Mouse (Mus musculus) frontal cortex, adult 2 months (tissue): ENCODE measurements around the gene Cpne8. TPM values are rescaled to one million over a fixed set of nuclear protein-coding genes. Genes with fewer than 3 reads are reported as not detected.
"Not testable (repeated sequence)": the region's sequence is repeated elsewhere in the genome, so short reads cannot be mapped to it uniquely, and the experiment has no call there.

Experiments used
- DNase-seq, 2 experiments: peaks; one replicate each; pipeline ENCODE4 v3.0.0; 2022; ENCODE audit warnings: low spot score in 1 of 2; ENCODE audit errors: extremely low spot score in 1 of 2
- polyA plus RNA-seq: library from polyadenylated mRNA; depleted of rRNA; stranded (reverse); fragments of >200 nt; gene quantifications from 2 replicates; pipeline ENCODE4 v1.2.3, GENCODE M21; 2012

Cpne8 gene
- polyA plus RNA-seq, 1 experiment = 48.0 TPM

DNA sequence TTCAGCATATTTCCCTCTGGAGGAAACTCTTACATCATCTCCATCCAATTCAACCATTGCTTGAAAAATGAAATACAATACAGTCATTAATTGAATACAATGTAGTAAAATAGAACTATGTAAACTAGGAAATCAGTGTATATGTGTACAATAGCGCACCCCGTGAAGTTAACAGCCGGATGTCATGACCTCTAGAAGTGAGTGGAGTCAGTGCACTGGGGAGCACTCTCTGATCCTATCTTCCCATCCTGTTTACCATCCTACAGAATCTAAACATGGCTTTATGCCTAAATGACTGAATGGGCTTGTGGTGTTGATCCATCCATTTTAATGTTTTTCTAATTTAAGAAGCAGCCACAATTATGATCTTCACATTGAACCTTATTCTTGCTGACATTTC lies 182.2 kb downstream of the Cpne8 start:
- no peak for DNase-seq

- DNase-seq = no peak
Measured at GRCm38 (mm10) chr15:90491558-90491957, 187.7 kb downstream of the Cpne8 start.

GRCm38 (mm10) chr15:90490186-90490585 lies 189.0 kb downstream of the Cpne8 start:
- DNase-seq = no peak

- not testable (repeated sequence) for DNase-seq
Measured at GRCm38 (mm10) chr15:90470561-90470960, 208.7 kb downstream of the Cpne8 start.

DNA sequence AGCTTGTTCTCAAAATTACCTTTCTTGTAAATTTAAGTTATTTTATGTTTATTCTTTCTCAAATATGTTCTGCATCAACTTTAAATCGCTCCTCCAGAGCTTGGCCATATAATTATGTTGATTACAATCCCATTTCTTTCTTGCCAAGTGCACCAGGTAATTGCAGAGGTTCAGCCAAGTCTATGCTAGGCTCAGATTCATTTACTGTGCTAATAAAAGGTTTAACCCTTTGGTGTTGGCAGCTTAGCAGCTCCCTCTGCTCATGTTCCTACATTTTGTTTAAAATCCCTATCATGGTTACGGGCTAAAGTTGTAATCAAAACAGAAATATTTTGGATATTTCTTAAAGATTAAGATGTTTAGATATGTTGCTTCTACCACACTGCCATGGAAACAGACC lies 216.0 kb downstream of the Cpne8 start:
- no peak for DNase-seq

DNA sequence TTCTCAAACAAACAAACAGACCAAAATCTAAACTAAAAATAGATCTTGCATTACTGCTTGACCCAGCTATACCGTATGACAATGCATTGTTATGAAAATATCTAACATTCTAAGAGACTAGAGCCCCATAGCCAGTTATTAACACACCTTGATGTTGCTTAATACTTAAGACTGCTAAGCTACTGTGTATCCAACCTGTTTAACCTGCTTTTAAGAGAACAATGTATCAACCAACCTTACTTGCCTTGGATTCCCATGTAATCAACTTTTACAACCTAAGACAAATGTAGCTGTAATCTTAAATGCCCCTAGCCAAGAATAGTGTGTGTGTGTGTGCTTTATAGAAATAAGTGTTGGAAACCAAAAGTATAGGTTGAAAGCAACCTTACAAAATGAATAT lies 233.2 kb downstream of the Cpne8 start:
- DNase-seq = no peak
